Comparison of ENCODE assay signal across 8 mouse cellular contexts in genomic region chr3:27182733-27183600, GRCm38 (mm10). TPM values are rescaled to one million over a fixed set of nuclear protein-coding genes. Genes with fewer than 3 reads are reported as not detected.
DNase-seq lines count a peak whose midpoint lies in the region; ATAC-seq lines count a peak whose summit lies in the region.

Nceh1 (plus strand) TSS chr3:27182965.

- peaks cover 8% of the 10 kb centered on the region; the same call in 1 of the 2 replicates for H3K4me1 ChIP-seq in heart, embryonic 13.5 days
- H3K4me1 ChIP-seq in liver, embryonic 12.5 days: peaks cover 15% of the 10 kb centered on the region
- H3K4me1 ChIP-seq in stomach, embryonic 15.5 days: peaks cover 8% of the 10 kb centered on the region; the same call in 1 of the 2 replicates

- 1% methylated on average over 54 of the region's 54 CpGs for WGBS in heart, embryonic 13.5 days
- WGBS in liver, embryonic 12.5 days (ENCODE audit: insufficient replicate concordance): 2% methylated on average over 54 of the region's 54 CpGs
- 1% methylated on average over 54 of the region's 54 CpGs for WGBS in stomach, embryonic 15.5 days

- peak within 1 kb of the TSS; percentile 84 for H3K4me2 ChIP-seq in heart, embryonic 13.5 days
- H3K4me2 ChIP-seq in liver, embryonic 12.5 days: peak within 1 kb of the TSS; percentile 96
- peak within 1 kb of the TSS; percentile 97 for H3K4me2 ChIP-seq in stomach, embryonic 15.5 days

- H3K4me3 ChIP-seq in heart, embryonic 13.5 days: peak within 1 kb of the TSS; percentile 71
- peak within 1 kb of the TSS; percentile 67 for H3K4me3 ChIP-seq in liver, embryonic 12.5 days
- H3K4me3 ChIP-seq in stomach, embryonic 15.5 days (replicated peaks): peak within 1 kb of the TSS; percentile 62

- H3K36me3 ChIP-seq in heart, embryonic 13.5 days: 0 out of 2 replicates have a peak, but pooled peaks cover 8% of the 10 kb centered on the region
- no peaks in the 10 kb centered on the region for H3K36me3 ChIP-seq in liver, embryonic 12.5 days
- no peaks in the 10 kb centered on the region for H3K36me3 ChIP-seq in stomach, embryonic 15.5 days

- DNase-seq in CD4-positive helper T cell, adult 2 months (ENCODE audit: low read depth, low spot score): peak; percentile 95
- DNase-seq in brain, embryonic 18.5 days (ENCODE audit: low read depth, low spot score): peak; percentile 67
- peak; percentile 96 for DNase-seq in kidney, postnatal 10 days
- DNase-seq in natural killer cell, adult 2 months (ENCODE audit: low spot score in 2 of 2): peak; percentile 91 to 94

- H3K9ac ChIP-seq in heart, embryonic 13.5 days: peak within 1 kb of the TSS; percentile 84
- H3K9ac ChIP-seq in liver, embryonic 12.5 days: peak within 1 kb of the TSS; percentile 72
- H3K9ac ChIP-seq in stomach, embryonic 15.5 days: peak within 1 kb of the TSS; percentile 30; the same call in 1 of the 2 replicates

- peak within 1 kb of the TSS; percentile 59 for H3K27ac ChIP-seq in heart, embryonic 13.5 days (replicated peaks)
- H3K27ac ChIP-seq in liver, embryonic 12.5 days: no peak within 1 kb of the TSS
- H3K27ac ChIP-seq in stomach, embryonic 15.5 days: no peak within 1 kb of the TSS

- H3K27me3 ChIP-seq in heart, embryonic 13.5 days (replicated peaks): no peaks in the 10 kb centered on the region
- H3K27me3 ChIP-seq in liver, embryonic 12.5 days (replicated peaks): no peaks in the 10 kb centered on the region
- H3K27me3 ChIP-seq in stomach, embryonic 15.5 days (replicated peaks): no peaks in the 10 kb centered on the region

- peak; percentile 94 for ATAC-seq in erythroid progenitor cell, adult 5-6 weeks (replicated peaks; ENCODE audit: low FRiP score, poor library complexity, severe bottlenecking)
- peak; percentile 84; the same call in 1 of the 2 replicates for ATAC-seq in heart, embryonic 13.5 days (ENCODE audit: extremely low read depth, insufficient number of reproducible peaks, low FRiP score, low TSS enrichment)
- peak; percentile 92 for ATAC-seq in liver, embryonic 12.5 days
- peak; percentile 97 for ATAC-seq in stomach, embryonic 15.5 days (ENCODE audit: insufficient read depth, low FRiP score, low read depth)

- no peaks in the 10 kb centered on the region for H3K9me3 ChIP-seq in heart, embryonic 13.5 days
- no peaks in the 10 kb centered on the region for H3K9me3 ChIP-seq in liver, embryonic 12.5 days (replicated peaks)
- H3K9me3 ChIP-seq in stomach, embryonic 15.5 days: no peaks in the 10 kb centered on the region

RNA-seq across cellular contexts. Expression of gene Nceh1, which starts in this region (rescaled TPM):
- total RNA-seq in erythroid progenitor cell, adult 5-6 weeks (2015; ENCODE audit: low replicate concordance): 3.8 and 15.5 TPM in 2 replicates
- 4.1 and 7.3 TPM in 2 replicates for total RNA-seq in erythroid progenitor cell, adult 5-6 weeks (2017; ENCODE audit: low replicate concordance)
- polyA plus RNA-seq in heart, embryonic 13.5 days (2015; fragmentation: Nextera tagmentation; extraction: Ambion mirVana): 14.0 and 16.5 TPM in 2 replicates
- 2.8 and 3.4 TPM in 2 replicates for polyA plus RNA-seq in liver, embryonic 12.5 days (2016; fragmentation: Nextera tagmentation; extraction: Ambion mirVana)
- polyA plus RNA-seq in stomach, embryonic 15.5 days (2015; fragmentation: Nextera tagmentation; extraction: Ambion mirVana): 8.3 and 9.4 TPM in 2 replicates

Comparison
In these comparisons a context has a peak if more than half of its experiments do, and no peak if none do; other contexts are left out.
1. H3K9ac ChIP-seq: peak in every context shown above with its lines; median percentile 84 in heart, embryonic 13.5 days; 72 in liver, embryonic 12.5 days; 30 in stomach, embryonic 15.5 days.